Mouse (Mus musculus): ENCODE data around the gene Clmp. TPM values are rescaled to one million over a fixed set of nuclear protein-coding genes. Genes with fewer than 3 reads are reported as not detected.
"Not testable (repeated sequence)": the region's sequence is repeated elsewhere in the genome, so short reads cannot be mapped to it uniquely, and the experiment has no call there.

Clmp gene
- polyA plus RNA-seq, 1 experiment from 2014 or later: 65.3 TPM

DNA sequence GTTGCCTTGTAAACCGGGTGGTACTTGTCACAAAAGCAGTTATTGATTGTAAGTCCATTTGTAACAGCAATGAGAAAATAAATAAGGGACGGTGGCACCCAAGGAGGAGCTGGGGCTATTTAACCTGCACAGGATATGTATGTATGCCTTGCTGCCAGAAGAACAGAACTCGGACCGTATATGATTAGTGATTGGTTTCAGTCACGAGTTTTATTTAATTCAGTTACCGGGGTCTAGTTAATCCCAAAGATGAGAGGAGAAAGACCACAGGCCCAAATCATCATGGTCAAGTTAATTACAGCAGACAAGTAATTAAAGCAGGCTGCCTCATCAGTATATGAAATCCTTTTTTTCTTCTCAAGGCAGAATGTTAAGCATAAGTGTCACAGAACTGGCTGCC, 99.7 kb downstream of the Clmp start:
- H3K4me1 ChIP-seq: peaks cover 17% of the 10 kb centered on the region
- H3K9me3 ChIP-seq: no peaks in the 10 kb centered on the region
- no peak overlapping the region for H3K4me3 ChIP-seq
- no peak for ATAC-seq (ENCODE audit: low FRiP score, low read depth)
- no peak overlapping the region for H3K9ac ChIP-seq
- H3K4me2 ChIP-seq (replicated peaks): no peak overlapping the region
- H3K27me3 ChIP-seq (replicated peaks): no peaks in the 10 kb centered on the region
- 57% methylated on average over 6 of the region's 6 CpGs for WGBS
- H3K36me3 ChIP-seq: peaks cover 14% of the 10 kb centered on the region; the same call in 1 of the 2 replicates
- no peak overlapping the region for H3K27ac ChIP-seq

DNA sequence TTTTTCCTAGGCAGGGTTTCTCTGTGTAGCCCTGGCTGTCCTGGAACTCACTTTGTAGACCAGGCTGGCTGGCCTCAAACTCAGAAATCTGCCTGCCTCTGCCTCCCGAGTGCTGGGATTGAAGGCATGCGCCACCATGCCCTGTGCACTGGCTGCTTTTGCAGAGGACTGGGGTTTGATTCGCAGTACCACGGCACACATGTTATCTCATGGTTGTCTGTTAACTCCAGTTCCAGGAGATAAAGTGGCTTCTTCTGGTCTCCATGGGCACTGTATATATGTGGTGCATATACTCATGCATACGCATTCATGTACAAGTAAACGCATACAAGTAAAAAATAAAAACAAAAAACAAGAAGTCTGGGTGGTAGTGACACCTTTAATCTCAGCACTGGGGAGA, 101.1 kb downstream of the Clmp start:
- not testable (repeated sequence) for H3K27ac ChIP-seq; H3K9me3 ChIP-seq; H3K36me3 ChIP-seq; H3K27me3 ChIP-seq (replicated peaks); H3K4me2 ChIP-seq (replicated peaks); H3K9ac ChIP-seq; ATAC-seq (ENCODE audit: low FRiP score, low read depth); H3K4me3 ChIP-seq
- 97% methylated on average over 6 of the region's 6 CpGs for WGBS
- H3K4me1 ChIP-seq: peaks cover 17% of the 10 kb centered on the region

DNA sequence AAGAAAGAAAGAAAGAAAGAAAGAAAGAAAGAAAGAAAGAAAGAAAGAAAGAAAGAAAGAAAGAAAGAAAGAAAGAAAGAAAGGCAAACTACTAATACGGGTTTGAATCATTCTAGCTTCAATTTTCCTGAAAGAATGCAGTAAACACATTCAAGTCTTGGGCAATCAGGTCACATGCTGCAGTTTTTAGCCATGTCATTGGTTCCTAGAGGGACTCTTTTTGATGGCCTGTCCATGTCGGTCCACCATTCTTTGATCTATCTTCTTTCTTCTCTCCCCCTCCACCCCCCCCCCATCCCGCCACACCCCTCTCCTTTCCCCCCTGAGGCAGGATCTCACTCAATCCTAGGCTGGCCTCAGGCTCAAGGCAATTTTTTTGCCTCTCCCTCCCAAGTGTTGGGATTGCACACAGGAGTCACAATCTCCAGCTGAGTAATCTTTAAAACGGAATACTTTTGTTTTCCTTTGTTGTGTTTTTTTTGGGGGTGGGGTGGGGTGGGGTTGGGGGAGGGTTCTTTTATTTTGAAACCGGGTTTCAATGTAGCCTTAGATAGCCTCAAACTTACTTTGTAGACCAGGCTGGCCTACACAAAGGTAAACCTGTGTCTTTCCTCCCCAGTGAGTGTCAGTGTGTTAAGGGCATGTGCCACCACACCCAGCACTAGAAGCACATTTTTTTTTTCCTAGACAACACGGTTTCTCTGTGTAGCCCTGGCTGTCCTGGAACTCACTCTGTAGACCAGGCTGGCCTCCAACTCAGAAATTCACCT, 106.3 kb downstream of the Clmp start:
- no peak for ATAC-seq (ENCODE audit: low FRiP score, low read depth)
- Histone ChIP-seq H3K4me1 (no peaks in the 10 kb centered on the region), H3K27ac (no peak overlapping the region), H3K27me3 (replicated peaks) (no peaks in the 10 kb centered on the region), H3K4me3 (no peak overlapping the region), H3K4me2 (replicated peaks) (no peak overlapping the region), H3K9ac (no peak overlapping the region), H3K36me3 (no peaks in the 10 kb centered on the region), H3K9me3 (no peaks in the 10 kb centered on the region)
- 65% methylated on average over 6 of the region's 6 CpGs for WGBS

DNA sequence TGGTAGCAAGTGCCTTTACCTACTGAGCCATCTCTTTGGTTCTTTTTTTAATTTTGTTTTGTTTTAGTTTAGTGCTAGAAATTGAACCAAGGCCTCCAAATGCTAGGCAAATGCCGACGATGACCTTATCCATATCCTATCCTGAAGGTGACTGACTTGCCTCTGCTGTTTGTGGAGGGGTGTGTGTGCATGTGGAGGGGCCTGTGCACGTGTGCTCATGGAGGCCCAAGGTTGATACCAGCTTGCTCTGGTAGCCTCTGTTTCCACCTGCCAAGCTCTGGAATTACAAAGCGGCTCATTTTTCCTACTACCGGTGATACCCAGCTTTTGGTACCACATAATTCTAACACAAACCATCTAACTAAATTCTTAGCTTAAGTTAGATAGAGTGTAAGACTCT, 107.8 kb downstream of the Clmp start:
- no peak for ATAC-seq (ENCODE audit: low FRiP score, low read depth)
- no peak overlapping the region for H3K4me2 ChIP-seq (replicated peaks)
- H3K9ac ChIP-seq: no peak overlapping the region
- no peaks in the 10 kb centered on the region for H3K36me3 ChIP-seq
- 96% methylated on average over 5 of the region's 5 CpGs for whole genome bisulfite sequencing
- no peaks in the 10 kb centered on the region for H3K4me1 ChIP-seq
- no peaks in the 10 kb centered on the region for H3K9me3 ChIP-seq
- no peak overlapping the region for H3K27ac ChIP-seq
- no peaks in the 10 kb centered on the region for H3K27me3 ChIP-seq (replicated peaks)
- H3K4me3 ChIP-seq: no peak overlapping the region

DNA sequence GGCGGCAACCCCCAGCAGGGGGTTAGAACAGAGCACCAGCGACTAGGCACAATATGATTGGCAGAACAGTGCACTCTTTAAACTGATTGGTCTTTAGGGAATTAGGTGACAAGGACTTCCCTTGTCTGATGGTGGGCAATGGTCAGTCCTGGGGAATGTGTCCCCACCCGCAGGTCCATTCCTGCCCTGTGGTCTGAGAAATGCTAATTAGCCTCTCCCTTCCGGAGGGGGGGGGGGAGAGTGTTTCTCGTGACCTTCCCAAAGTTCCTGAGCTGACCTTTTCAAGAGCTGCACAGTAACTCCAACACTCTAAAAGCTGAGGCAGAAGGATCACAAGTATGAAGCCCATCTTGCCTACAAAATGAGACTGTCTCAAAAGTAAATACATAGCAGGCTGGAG, 108.5 kb downstream of the Clmp start:
- no peak for ATAC-seq (ENCODE audit: low FRiP score, low read depth)
- Histone ChIP-seq H3K9me3 (no peaks in the 10 kb centered on the region), H3K9ac (no peak overlapping the region), H3K4me2 (replicated peaks) (no peak overlapping the region), H3K27me3 (replicated peaks) (no peaks in the 10 kb centered on the region), H3K4me1 (peaks cover 4% of the 10 kb centered on the region), H3K36me3 (no peaks in the 10 kb centered on the region), H3K4me3 (no peak overlapping the region), H3K27ac (no peak overlapping the region)
- WGBS: 15% methylated on average over 5 of the region's 5 CpGs

DNA sequence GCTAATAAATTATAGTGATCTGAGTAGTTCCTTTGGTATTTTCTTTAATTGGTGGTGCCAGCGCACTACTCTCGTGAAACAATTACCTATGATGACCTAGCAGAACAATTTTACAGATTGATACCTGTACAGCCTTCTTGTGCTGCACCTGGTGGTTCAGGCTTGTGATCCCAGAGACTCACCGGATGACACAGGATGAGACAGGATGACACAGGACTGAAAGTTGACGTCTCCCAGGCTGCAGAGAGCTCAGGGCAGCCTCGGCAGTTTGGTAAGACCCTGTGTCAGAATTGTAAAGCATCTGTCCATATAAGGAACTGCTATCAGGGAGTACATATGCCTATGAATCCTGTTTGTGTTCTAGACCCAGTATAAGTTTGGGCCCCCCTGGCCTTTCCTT, 109.2 kb downstream of the Clmp start:
- no peak overlapping the region for H3K9ac ChIP-seq
- no peaks in the 10 kb centered on the region for H3K27me3 ChIP-seq (replicated peaks)
- H3K36me3 ChIP-seq: no peaks in the 10 kb centered on the region
- H3K27ac ChIP-seq: no peak overlapping the region
- 71% methylated on average over 5 of the region's 5 CpGs for WGBS
- H3K4me3 ChIP-seq: no peak overlapping the region
- peaks cover 4% of the 10 kb centered on the region for H3K4me1 ChIP-seq
- no peak for ATAC-seq (ENCODE audit: low FRiP score, low read depth)
- H3K9me3 ChIP-seq: no peaks in the 10 kb centered on the region
- no peak overlapping the region for H3K4me2 ChIP-seq (replicated peaks)

DNA sequence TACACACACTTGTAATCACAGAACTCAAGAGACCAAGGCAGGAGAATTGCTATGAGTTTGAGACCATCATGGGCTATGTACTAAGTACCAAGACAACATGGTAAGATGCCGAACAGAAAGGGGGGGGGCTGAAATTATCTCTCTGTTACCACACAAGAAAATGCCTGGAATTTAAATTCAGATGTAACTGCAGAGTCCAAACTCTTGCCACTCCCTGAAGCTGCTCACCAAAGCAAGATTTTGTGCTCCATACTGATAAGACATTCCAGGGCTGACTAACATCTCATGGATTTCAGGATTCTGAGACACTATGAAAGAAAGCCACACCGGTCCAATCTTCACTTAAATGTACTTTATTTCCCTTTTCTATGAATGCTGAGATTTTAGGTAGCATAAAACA, 109.8 kb downstream of the Clmp start:
- Histone ChIP-seq H3K4me1 (peaks cover 4% of the 10 kb centered on the region), H3K36me3 (no peaks in the 10 kb centered on the region), H3K27me3 (replicated peaks) (no peaks in the 10 kb centered on the region), H3K4me3 (no peak overlapping the region), H3K4me2 (replicated peaks) (no peak overlapping the region), H3K27ac (no peak overlapping the region), H3K9me3 (no peaks in the 10 kb centered on the region), H3K9ac (no peak overlapping the region)
- WGBS: 82% methylated on average over 2 of the region's 2 CpGs
- no peak for ATAC-seq (ENCODE audit: low FRiP score, low read depth)

DNA sequence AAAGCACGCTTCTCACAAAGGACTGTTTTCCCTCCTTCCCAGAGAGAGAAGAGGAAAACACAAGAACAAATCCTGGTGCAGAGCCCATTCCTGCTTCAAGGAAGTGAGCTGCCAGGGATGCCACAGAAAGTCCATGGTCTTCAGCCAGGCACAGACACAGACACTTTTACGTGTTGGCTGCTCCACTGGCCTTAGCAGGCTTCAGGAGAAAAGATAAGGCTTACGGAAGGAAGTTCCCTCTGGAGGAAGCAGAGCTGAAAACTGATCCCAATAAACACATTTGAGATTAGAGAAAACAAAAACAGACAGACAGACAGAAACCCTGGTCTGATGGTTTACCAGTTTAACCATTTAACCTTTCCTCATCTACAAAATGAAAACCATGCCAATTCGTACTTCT, 110.3 kb downstream of the Clmp start:
- no peak overlapping the region for H3K27ac ChIP-seq
- H3K4me2 ChIP-seq (replicated peaks): no peak overlapping the region
- H3K36me3 ChIP-seq: no peaks in the 10 kb centered on the region
- H3K4me3 ChIP-seq: no peak overlapping the region
- ATAC-seq (ENCODE audit: low FRiP score, low read depth): no peak
- H3K4me1 ChIP-seq: peaks cover 4% of the 10 kb centered on the region
- H3K9me3 ChIP-seq: no peaks in the 10 kb centered on the region
- no peak overlapping the region for H3K9ac ChIP-seq
- H3K27me3 ChIP-seq (replicated peaks): no peaks in the 10 kb centered on the region
- WGBS: 81% methylated on average over 4 of the region's 4 CpGs

DNA sequence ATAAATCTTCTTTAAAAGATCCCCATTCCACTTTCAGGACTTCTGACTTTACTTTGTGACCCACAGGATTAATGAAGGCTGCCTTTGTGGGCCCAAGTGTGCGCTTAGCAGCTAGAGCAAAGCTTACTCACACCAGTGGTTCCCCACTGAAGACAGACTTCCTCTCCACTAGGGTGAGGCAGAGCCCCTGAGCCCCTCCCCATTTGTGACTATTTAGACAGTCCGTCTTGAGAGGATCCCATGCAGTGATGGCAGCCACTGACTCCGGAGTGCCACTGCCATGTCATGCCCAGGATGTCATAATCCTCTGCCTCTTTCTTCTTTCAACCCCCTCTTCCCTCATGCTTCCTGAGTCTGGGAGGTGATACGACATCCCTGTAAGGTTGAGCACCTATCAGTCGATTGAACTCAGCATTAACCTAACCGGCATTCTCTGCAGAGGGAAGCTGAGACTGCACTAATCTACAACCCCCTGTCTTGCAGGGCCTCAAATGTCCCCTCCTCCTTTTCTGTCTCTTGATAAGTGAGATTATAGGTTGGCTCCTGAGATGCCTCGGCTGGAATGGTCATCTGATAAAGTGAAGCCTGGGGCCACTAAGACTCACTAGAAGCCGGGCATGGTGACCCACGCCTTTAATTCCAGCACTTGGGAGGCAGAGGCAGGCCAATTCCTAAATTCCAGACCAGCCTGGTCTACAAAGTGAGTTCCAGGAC, 112.6 kb downstream of the Clmp start:
- Histone ChIP-seq H3K4me1 (peaks cover 8% of the 10 kb centered on the region), H3K27ac (no peak overlapping the region), H3K27me3 (replicated peaks) (no peaks in the 10 kb centered on the region), H3K36me3 (peaks cover under 1% of the 10 kb centered on the region; the same call in 1 of the 2 replicates), H3K4me3 (no peak overlapping the region), H3K9me3 (no peaks in the 10 kb centered on the region), H3K4me2 (replicated peaks) (no peak overlapping the region), H3K9ac (no peak overlapping the region)
- no peak for ATAC-seq (ENCODE audit: low FRiP score, low read depth)
- WGBS: 82% methylated on average over 9 of the region's 9 CpGs

DNA sequence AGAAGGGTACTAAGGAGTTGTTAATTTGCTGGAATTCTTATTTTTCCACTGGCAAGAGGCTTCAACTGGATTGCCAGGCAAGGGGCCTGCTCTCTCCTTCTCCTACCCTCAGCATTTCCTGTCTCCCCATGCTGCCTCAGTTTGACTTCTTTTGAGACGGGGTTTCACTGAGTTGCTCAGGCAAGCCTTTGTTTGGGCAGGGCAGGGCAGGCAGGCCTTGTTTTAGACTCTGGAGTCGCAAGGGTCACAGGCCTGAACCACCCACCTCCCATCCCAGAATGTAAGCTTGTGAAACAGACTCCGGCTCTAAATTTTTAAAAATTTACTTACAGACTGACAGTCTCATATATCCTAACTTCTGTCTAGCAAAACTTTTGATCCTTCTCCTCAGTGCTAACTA, 113.3 kb downstream of the Clmp start:
- no peak overlapping the region for H3K4me3 ChIP-seq
- no peaks in the 10 kb centered on the region for H3K27me3 ChIP-seq (replicated peaks)
- WGBS: 36% methylated on average over 3 of the region's 3 CpGs
- no peaks in the 10 kb centered on the region for H3K9me3 ChIP-seq
- peak overlapping the region; percentile 94; the same call in 1 of the 2 replicates for H3K27ac ChIP-seq
- no peak overlapping the region for H3K9ac ChIP-seq
- ATAC-seq (ENCODE audit: low FRiP score, low read depth): no peak
- H3K4me2 ChIP-seq (replicated peaks): peak overlapping the region; percentile 67; the same call in 1 of the 2 replicates
- H3K36me3 ChIP-seq: peaks cover 8% of the 10 kb centered on the region
- peaks cover 13% of the 10 kb centered on the region for H3K4me1 ChIP-seq

DNA sequence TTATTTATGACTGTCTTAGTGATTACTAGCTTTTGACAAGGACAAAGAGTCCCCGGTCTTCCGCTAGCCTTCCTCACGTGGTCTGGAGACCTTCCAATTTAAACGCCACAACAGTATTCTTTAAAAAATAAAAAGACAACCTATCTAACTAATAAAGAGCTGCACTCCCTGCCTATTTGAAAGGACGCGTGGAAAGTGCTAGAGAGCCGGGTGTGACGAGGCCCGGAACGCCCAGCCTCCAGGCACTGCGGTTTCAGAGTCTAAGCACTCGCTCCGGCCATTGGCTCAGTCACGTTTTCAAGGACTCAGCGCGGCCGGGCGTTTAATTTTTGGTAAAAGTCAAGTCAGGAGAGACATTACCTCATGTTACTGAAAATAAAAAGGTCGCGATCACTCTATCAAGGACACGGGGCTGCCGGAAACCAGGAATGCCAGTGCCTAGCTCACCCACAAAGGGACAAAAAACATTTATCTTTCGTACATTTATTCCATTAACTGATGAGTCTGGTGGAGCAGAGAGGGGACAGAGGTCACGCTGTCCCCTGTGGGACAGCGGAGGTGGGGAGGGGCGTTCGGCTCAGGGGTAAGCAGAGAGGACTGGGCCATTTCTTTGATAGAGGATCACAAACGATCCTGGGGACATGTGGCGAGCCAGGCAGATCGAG, 114.2 kb downstream of the Clmp start:
- ATAC-seq (ENCODE audit: low FRiP score, low read depth): peak; percentile 55
- Histone ChIP-seq H3K4me1 (peaks cover 18% of the 10 kb centered on the region), H3K9me3 (no peaks in the 10 kb centered on the region), H3K9ac (peak overlapping the region; percentile 77), H3K27ac (peak overlapping the region; percentile 94), H3K27me3 (replicated peaks) (no peaks in the 10 kb centered on the region), H3K4me3 (peak overlapping the region; percentile 46), H3K36me3 (peaks cover 15% of the 10 kb centered on the region), H3K4me2 (replicated peaks) (peak overlapping the region; percentile 67)
- under 1% methylated on average over 30 of the region's 30 CpGs for WGBS

Measured in neural tube, embryonic 12.5 days (tissue).